In the genomic region with DNA sequence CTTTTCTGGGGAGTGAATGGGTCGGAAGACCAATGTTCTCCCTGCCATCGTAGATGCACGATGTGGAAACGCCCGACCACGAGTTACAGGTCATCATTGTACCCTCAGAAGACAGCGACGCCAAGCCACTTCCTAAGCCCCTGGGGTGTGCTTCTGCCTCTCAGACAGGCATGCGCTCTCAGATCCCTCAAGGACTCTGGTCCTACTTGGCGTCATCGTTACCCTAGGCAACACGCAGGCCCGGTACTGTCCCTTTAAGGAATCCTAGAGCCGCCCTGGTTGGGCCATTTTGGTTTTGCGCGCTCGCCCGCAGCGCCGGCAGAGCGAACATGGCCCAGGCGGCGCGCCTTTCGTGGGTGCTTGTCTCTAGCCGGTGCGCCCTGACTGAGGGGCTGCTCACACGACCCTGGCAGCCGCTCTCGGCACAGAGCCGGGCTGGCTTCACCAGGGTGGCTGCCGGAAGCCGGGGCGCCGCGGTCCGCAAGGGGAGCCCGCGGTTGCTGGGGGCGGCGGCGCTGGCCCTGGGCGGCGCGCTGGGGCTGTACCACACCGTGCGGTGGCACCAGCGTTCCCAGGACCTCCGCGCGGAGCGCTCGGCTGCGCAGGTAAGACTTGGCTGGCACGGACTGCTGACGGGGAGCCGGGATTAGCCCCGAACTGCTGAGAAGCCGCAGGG, we compare ENCODE assay signal across 8 mouse cellular contexts. TPM values are rescaled to one million over a fixed set of nuclear protein-coding genes. Genes with fewer than 3 reads are reported as not detected.
A peak's percentile ranks its signal among the peaks of the same experiment; 100 is the strongest.
DNase-seq lines count a peak whose midpoint lies in the region; ATAC-seq and TF ChIP-seq lines count a peak whose summit lies in the region.

No protein-coding gene starts in this region.

- H3K4me2 ChIP-seq in hindbrain, embryonic 12.5 days (replicated peaks): peak overlapping the region; percentile 83
- peak overlapping the region; percentile 89 for H3K4me2 ChIP-seq in lung, postnatal 0 days (replicated peaks; ENCODE audit: low read depth, low read length)

- DNase-seq in NIH3T3 (ENCODE audit: low read depth): peak; percentile 94
- DNase-seq in cerebellum, adult 9-11 months: peak; percentile 92
- peak; percentile 93 to 95 for DNase-seq in frontal cortex, adult 2 months (ENCODE audit: extremely low spot score in 1 of 2, low spot score in 1 of 2)
- peak; percentile 83 to 88 for DNase-seq in layer of hippocampus, postnatal 10 days (ENCODE audit: low spot score in 2 of 2)
- peak; percentile 98 for DNase-seq in lung, postnatal 0 days (ENCODE audit: low spot score)
- DNase-seq in ovary, postnatal 10 days (ENCODE audit: low spot score): peak; percentile 80
- peak; percentile 81 for DNase-seq in thymus, postnatal 0 days (ENCODE audit: low spot score)

- peaks cover 12% of the 10 kb centered on the region for H3K36me3 ChIP-seq in hindbrain, embryonic 12.5 days
- H3K36me3 ChIP-seq in lung, postnatal 0 days (ENCODE audit: insufficient read depth, low read length): no peaks in the 10 kb centered on the region

- H3K9me3 ChIP-seq in hindbrain, embryonic 12.5 days (replicated peaks): no peaks in the 10 kb centered on the region
- no peaks in the 10 kb centered on the region for H3K9me3 ChIP-seq in lung, postnatal 0 days (ENCODE audit: low read length)

- ATAC-seq in hindbrain, embryonic 12.5 days (ENCODE audit: low FRiP score): peak; percentile 97
- ATAC-seq in lung, postnatal 0 days: peak; percentile 94

- under 1% methylated on average over 55 of the region's 59 CpGs for WGBS in hindbrain, embryonic 12.5 days
- 2% methylated on average over 53 of the region's 59 CpGs for WGBS in lung, postnatal 0 days

- peak overlapping the region; percentile 76 for H3K9ac ChIP-seq in hindbrain, embryonic 12.5 days
- H3K9ac ChIP-seq in lung, postnatal 0 days (replicated peaks; ENCODE audit: low read depth): peak overlapping the region; percentile 84

- peaks cover 16% of the 10 kb centered on the region for H3K4me1 ChIP-seq in hindbrain, embryonic 12.5 days
- H3K4me1 ChIP-seq in lung, postnatal 0 days (ENCODE audit: insufficient read depth, low read depth, low read length): peaks cover 10% of the 10 kb centered on the region; the same call in 1 of the 2 replicates

- TF ChIP-seq CTCF in lung, postnatal 0 days (IDR thresholded peaks at IDR 0.05): no peak

- no peak for TF ChIP-seq EP300 in lung, postnatal 0 days (IDR thresholded peaks at IDR 0.05)

- peak overlapping the region; percentile 89 for H3K27ac ChIP-seq in hindbrain, embryonic 12.5 days
- H3K27ac ChIP-seq in lung, postnatal 0 days (ENCODE audit: low read length): peak overlapping the region; percentile 92

- no peaks in the 10 kb centered on the region for H3K27me3 ChIP-seq in hindbrain, embryonic 12.5 days
- no peaks in the 10 kb centered on the region for H3K27me3 ChIP-seq in lung, postnatal 0 days (replicated peaks; ENCODE audit: insufficient read depth, low read length)

- peak overlapping the region; percentile 67 for H3K4me3 ChIP-seq in hindbrain, embryonic 12.5 days
- peak overlapping the region; percentile 87 for H3K4me3 ChIP-seq in lung, postnatal 0 days (ENCODE audit: low read depth, low read length)

RNA-seq across cellular contexts. Expression of gene Ptges2, which starts 0.4 kb away (rescaled TPM):
- polyA plus RNA-seq in frontal cortex, adult 2 months (2012; rRNA removed): 53.2 and 59.4 TPM in 2 replicates
- 34.5 and 35.1 TPM in 2 replicates for polyA plus RNA-seq in hindbrain, embryonic 12.5 days (2016; fragmentation: Nextera tagmentation; extraction: Ambion mirVana)
- total RNA-seq in layer of hippocampus, postnatal 10 days (2021): 10 to 100 TPM; 42.0 to 42.5 TPM
- polyA plus RNA-seq in lung, postnatal 0 days (2015; fragmentation: Nextera tagmentation; extraction: Ambion mirVana): 21.8 and 22.9 TPM in 2 replicates
- 17.8 and 18.5 TPM in 2 replicates for polyA plus RNA-seq in thymus, postnatal 0 days (2015; fragmentation: Nextera tagmentation; extraction: Ambion mirVana)

RNA-seq across cellular contexts. Expression of gene Lcn2, which starts 8.0 kb away (rescaled TPM):
- polyA plus RNA-seq in frontal cortex, adult 2 months (2012; rRNA removed): 0.18 and 0.80 TPM in 2 replicates
- polyA plus RNA-seq in hindbrain, embryonic 12.5 days (2016; fragmentation: Nextera tagmentation; extraction: Ambion mirVana): 0.95 and 1.2 TPM in 2 replicates
- 1 to 10 TPM; 2.4 to 2.9 TPM for total RNA-seq in layer of hippocampus, postnatal 10 days (2021)
- 223 and 355 TPM in 2 replicates for polyA plus RNA-seq in lung, postnatal 0 days (2015; fragmentation: Nextera tagmentation; extraction: Ambion mirVana)
- polyA plus RNA-seq in thymus, postnatal 0 days (2015; fragmentation: Nextera tagmentation; extraction: Ambion mirVana): 4.3 and 6.3 TPM in 2 replicates

RNA-seq across cellular contexts. Expression of gene 1110008P14Rik, which starts 14.3 kb away (rescaled TPM):
- 396 and 571 TPM in 2 replicates for polyA plus RNA-seq in frontal cortex, adult 2 months (2012; rRNA removed)
- 62.6 and 72.8 TPM in 2 replicates for polyA plus RNA-seq in hindbrain, embryonic 12.5 days (2016; fragmentation: Nextera tagmentation; extraction: Ambion mirVana)
- 100 to 1,000 TPM; 163 to 168 TPM for total RNA-seq in layer of hippocampus, postnatal 10 days (2021)
- polyA plus RNA-seq in lung, postnatal 0 days (2015; fragmentation: Nextera tagmentation; extraction: Ambion mirVana): 73.4 and 78.1 TPM in 2 replicates
- 66.9 and 77.3 TPM in 2 replicates for polyA plus RNA-seq in thymus, postnatal 0 days (2015; fragmentation: Nextera tagmentation; extraction: Ambion mirVana)

RNA-seq across cellular contexts. Expression of gene Dnm1, which starts 42.9 kb away (rescaled TPM):
- 1,288 and 1,302 TPM in 2 replicates for polyA plus RNA-seq in frontal cortex, adult 2 months (2012; rRNA removed)
- 44.4 and 47.5 TPM in 2 replicates for polyA plus RNA-seq in hindbrain, embryonic 12.5 days (2016; fragmentation: Nextera tagmentation; extraction: Ambion mirVana)
- total RNA-seq in layer of hippocampus, postnatal 10 days (2021): 100 to 1,000 TPM; 715 to 725 TPM
- 5.0 and 5.1 TPM in 2 replicates for polyA plus RNA-seq in lung, postnatal 0 days (2015; fragmentation: Nextera tagmentation; extraction: Ambion mirVana)
- 0.69 and 0.83 TPM in 2 replicates for polyA plus RNA-seq in thymus, postnatal 0 days (2015; fragmentation: Nextera tagmentation; extraction: Ambion mirVana)

RNA-seq across cellular contexts. Expression of gene Ciz1, which starts 44.0 kb away (rescaled TPM):
- 164 and 170 TPM in 2 replicates for polyA plus RNA-seq in frontal cortex, adult 2 months (2012; rRNA removed)
- polyA plus RNA-seq in hindbrain, embryonic 12.5 days (2016; fragmentation: Nextera tagmentation; extraction: Ambion mirVana): 59.1 and 66.3 TPM in 2 replicates
- total RNA-seq in layer of hippocampus, postnatal 10 days (2021): 10 to 100 TPM; 74.6 to 75.0 TPM
- 20.1 and 20.4 TPM in 2 replicates for polyA plus RNA-seq in lung, postnatal 0 days (2015; fragmentation: Nextera tagmentation; extraction: Ambion mirVana)
- polyA plus RNA-seq in thymus, postnatal 0 days (2015; fragmentation: Nextera tagmentation; extraction: Ambion mirVana): 30.5 and 37.6 TPM in 2 replicates

Comparison
In these comparisons a context has a peak if more than half of its experiments do, and no peak if none do; other contexts are left out.
1. Peak in every context shown above with its lines: DNase-seq, ATAC-seq, H3K4me3 ChIP-seq and H3K27ac ChIP-seq.
2. RNA of gene Lcn2, which starts 8.0 kb away (polyA plus RNA-seq): 223 to 355 TPM in lung, postnatal 0 days; 4.3 to 6.3 TPM in thymus, postnatal 0 days, 0.95 to 1.2 TPM in hindbrain, embryonic 12.5 days and 0.18 to 0.80 TPM in frontal cortex, adult 2 months; every median in the first group is over 10 times any median in the second.